Mouse (Mus musculus) thymus, adult 2 months (tissue): ENCODE data around the gene Abca1.

Experiments
- CTCF ChIP-seq: fragments of 200-500 bp; IDR thresholded peaks from 2 replicates; pipeline ENCODE4 v1.5.1; 2012; ENCODE audit warnings: mild to moderate bottlenecking, control low read depth, low read length, moderate library complexity, borderline replicate concordance; ENCODE audit not compliant: control insufficient read depth, poor library complexity, insufficient read depth; ENCODE audit errors: extremely low read depth
- POLR2A ChIP-seq: fragments of 200-500 bp; IDR thresholded peaks from 2 replicates; pipeline ENCODE4 v1.6.1; 2012; ENCODE audit warnings: mild to moderate bottlenecking, low read length, control low read depth, moderate library complexity; ENCODE audit not compliant: control insufficient read depth, poor library complexity, insufficient read depth; ENCODE audit errors: extremely low read depth

DNA sequence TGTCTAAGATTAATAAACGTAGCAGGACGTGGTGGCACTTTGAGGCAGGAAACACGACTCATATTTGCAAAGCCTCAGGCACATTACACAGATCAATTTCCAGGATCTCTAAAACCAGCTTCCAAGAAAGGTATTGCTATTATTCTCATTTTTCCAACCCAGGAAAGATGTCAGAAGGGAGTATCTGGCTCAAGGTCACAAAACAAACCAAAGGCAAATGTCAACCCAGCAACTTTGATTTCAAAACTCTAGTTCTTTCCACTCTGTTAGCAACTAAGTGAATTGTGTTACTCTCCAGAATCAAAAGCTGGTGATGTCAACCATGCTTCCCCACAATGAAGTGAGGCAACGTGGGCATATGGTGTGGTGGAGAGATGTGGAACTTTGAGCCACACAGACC is 41.1 kb downstream of the Abca1 start:
- TF ChIP-seq CTCF (no peak), POLR2A (no peak)
